Mouse (Mus musculus) myocyte (in vitro differentiated cells): ENCODE measurements at regions not wholly inside any gene's neighbourhood (a gene's known extent, or its start where the extent isn't known, plus 50 kb on each side); places are given as distances from the start of the nearest gene placed in this dataset.

Experiments used
- H3K27me3 ChIP-seq: one replicate; pipeline ENCODE4 v1.6.1; 2011; ENCODE audit not compliant: control insufficient read depth, insufficient read depth, insufficient read length
- H3K36me3 ChIP-seq: one replicate; pipeline ENCODE4 v1.6.1; 2011; ENCODE audit not compliant: control insufficient read depth, insufficient read depth
- H3K4me2 ChIP-seq: one replicate; pipeline ENCODE4 v1.6.1; 2011; ENCODE audit warnings: low read depth, control low read depth
- H3K4me3 ChIP-seq: one replicate; pipeline ENCODE4 v1.5.1; 2011; ENCODE audit warnings: mild to moderate bottlenecking, control low read depth, moderate library complexity
- H3K79me2 ChIP-seq: one replicate; pipeline ENCODE4 v1.6.1; 2011; ENCODE audit not compliant: control insufficient read depth, insufficient read depth
- H3ac ChIP-seq: one replicate; pipeline ENCODE4 v1.6.1; 2011; ENCODE audit not compliant: control insufficient read depth, insufficient read length
- CEBPB ChIP-seq: IDR thresholded peaks from 2 replicates; pipeline ENCODE4 v1.6.1; 2011; ENCODE audit warnings: mild to moderate bottlenecking, moderate library complexity; ENCODE audit not compliant: poor library complexity, insufficient read depth, severe bottlenecking
- E2F4 ChIP-seq: IDR thresholded peaks from one replicate; pipeline ENCODE4 v1.6.1; 2011; ENCODE audit warnings: mild to moderate bottlenecking, control low read depth, moderate library complexity; ENCODE audit not compliant: insufficient read depth
- MAX ChIP-seq: IDR thresholded peaks from one replicate; pipeline ENCODE4 v1.6.1; 2011; ENCODE audit warnings: low read depth, mild to moderate bottlenecking, control low read depth
- MYOD1 ChIP-seq, 3 experiments: IDR thresholded peaks; one replicate each; pipeline ENCODE4 v1.6.1; 2011; ENCODE audit warnings: control low read depth in 2 of 3, low read depth in 2 of 3, mild to moderate bottlenecking in 2 of 3, moderate library complexity in 1 of 3; ENCODE audit not compliant: insufficient read length in 2 of 3, control insufficient read depth in 1 of 3
- MYOG ChIP-seq, 3 experiments: IDR thresholded peaks; one replicate each; pipeline ENCODE4 v1.6.1; 2011; ENCODE audit warnings: control low read depth in 2 of 3, low read depth in 2 of 3, mild to moderate bottlenecking in 2 of 3; ENCODE audit not compliant: insufficient read length in 2 of 3, control insufficient read depth in 1 of 3, insufficient read depth in 1 of 3
- POLR2A ChIP-seq: IDR thresholded peaks from one replicate; pipeline ENCODE4 v1.6.1; 2011; ENCODE audit warnings: low read depth, mild to moderate bottlenecking, control low read depth, moderate library complexity; ENCODE audit not compliant: insufficient read length
- POLR2AphosphoS2 ChIP-seq: IDR thresholded peaks from one replicate; pipeline ENCODE4 v1.6.1; 2011; ENCODE audit warnings: low read depth, control low read depth; ENCODE audit not compliant: insufficient read length
- REST ChIP-seq: IDR thresholded peaks from one replicate; pipeline ENCODE4 v1.6.1; 2011; ENCODE audit warnings: mild to moderate bottlenecking, control low read depth, moderate library complexity; ENCODE audit not compliant: insufficient read depth, insufficient read length
- SRF ChIP-seq: IDR thresholded peaks from one replicate; pipeline ENCODE4 v1.6.1; 2011; ENCODE audit warnings: low read depth; ENCODE audit not compliant: control insufficient read depth, insufficient read length
- TCF12 ChIP-seq: IDR thresholded peaks from one replicate; pipeline ENCODE4 v1.6.1; 2011; ENCODE audit warnings: mild to moderate bottlenecking, control low read depth; ENCODE audit not compliant: poor library complexity, insufficient read depth, severe bottlenecking
- TCF3 ChIP-seq: IDR thresholded peaks from one replicate; pipeline ENCODE4 v1.6.1; 2011; ENCODE audit warnings: low read depth, control low read depth; ENCODE audit not compliant: insufficient read length
- USF1 ChIP-seq: IDR thresholded peaks from one replicate; pipeline ENCODE4 v1.6.1; 2011; ENCODE audit warnings: low read depth, mild to moderate bottlenecking, control low read depth, moderate library complexity

DNA sequence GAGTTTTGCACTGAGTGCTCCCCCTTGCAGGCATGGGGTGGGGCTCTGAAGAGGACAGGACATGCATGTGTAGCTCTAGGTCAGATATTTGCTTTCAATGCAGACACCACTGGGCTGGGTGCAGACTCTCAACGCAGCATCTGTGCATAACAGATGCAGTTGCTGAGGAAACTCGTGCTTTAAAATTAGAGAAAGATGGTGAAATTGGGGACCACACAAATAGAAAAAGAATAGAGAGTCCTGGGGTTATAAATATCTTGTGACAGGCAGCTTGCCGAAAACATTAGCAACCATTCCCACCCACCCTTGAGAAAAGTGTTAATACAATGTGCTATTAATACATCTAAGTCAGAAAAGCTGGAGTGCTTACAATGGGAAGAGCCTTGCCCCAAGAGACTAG is 133.3 kb upstream of the Ankrd50 start:
- H3K79me2 ChIP-seq = no peaks in the 10 kb centered on the region
- no peak overlapping the region for H3K4me3 ChIP-seq
- H3K36me3 ChIP-seq = no peaks in the 10 kb centered on the region
- H3K27me3 ChIP-seq = no peaks in the 10 kb centered on the region
- no peak overlapping the region for H3ac ChIP-seq
- H3K4me2 ChIP-seq = no peak overlapping the region
- TF ChIP-seq SRF (no peak), MYOG (IDR thresholded peaks at IDR 0.05; ENCODE audit: control insufficient read depth in 1 of 3, insufficient read depth in 1 of 3, insufficient read length in 2 of 3, low read depth in 2 of 3) (no peak), MAX (no peak), TCF12 (no peak), REST (no peak), CEBPB (no peak), MYOD1 (IDR thresholded peaks at IDR 0.05; ENCODE audit: control insufficient read depth in 1 of 3, insufficient read length in 2 of 3, low read depth in 2 of 3) (no peak), E2F4 (no peak)

- TF ChIP-seq CEBPB (no peak), REST (no peak), MYOG (IDR thresholded peaks at IDR 0.05; ENCODE audit: control insufficient read depth in 1 of 3, insufficient read depth in 1 of 3, insufficient read length in 2 of 3, low read depth in 2 of 3) (no peak), SRF (no peak), POLR2AphosphoS2 (no peak), TCF12 (no peak), MAX (no peak), USF1 (no peak), TCF3 (no peak), MYOD1 (IDR thresholded peaks at IDR 0.05; ENCODE audit: control insufficient read depth in 1 of 3, insufficient read length in 2 of 3, low read depth in 2 of 3) (no peak), E2F4 (no peak), POLR2A (no peak)
Measured at GRCm38 (mm10) chr3:38617217-38617616, 132.6 kb upstream of the Ankrd50 start.

DNA sequence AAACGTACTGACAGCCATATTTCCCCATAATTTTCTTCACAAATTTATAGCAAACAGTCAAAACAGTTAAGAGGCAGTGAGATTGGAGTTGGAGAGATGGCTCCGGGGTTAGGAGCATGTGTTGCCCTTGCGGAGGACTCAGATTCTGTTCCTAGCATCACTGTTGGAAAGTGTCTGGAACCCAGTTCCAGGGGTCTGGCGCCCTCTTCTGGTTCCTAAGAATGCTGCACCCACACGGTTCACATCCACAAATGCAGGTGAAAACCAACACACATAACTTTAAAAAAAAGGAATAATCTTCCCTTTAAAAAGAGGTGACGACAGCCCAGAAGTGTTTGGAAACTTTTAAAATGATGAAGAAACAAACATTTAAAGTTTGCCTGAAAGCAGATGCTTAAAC is 129.1 kb upstream of the Ankrd50 start:
- H3K4me2 ChIP-seq = no peak overlapping the region
- TF ChIP-seq REST (no peak), MYOD1 (IDR thresholded peaks at IDR 0.05; ENCODE audit: control insufficient read depth in 1 of 3, insufficient read length in 2 of 3, low read depth in 2 of 3) (no peak), POLR2A (no peak), MAX (no peak), TCF3 (no peak), SRF (no peak), CEBPB (no peak), E2F4 (no peak), POLR2AphosphoS2 (no peak)
- H3K4me3 ChIP-seq = no peak overlapping the region
- no peak overlapping the region for H3ac ChIP-seq
- no peaks in the 10 kb centered on the region for H3K36me3 ChIP-seq
- H3K79me2 ChIP-seq = no peaks in the 10 kb centered on the region
- no peaks in the 10 kb centered on the region for H3K27me3 ChIP-seq

More at GRCm38 (mm10) chr3:38617217-38617616, 132.6 kb upstream of the Ankrd50 start:
- Histone ChIP-seq H3K27me3 (no peaks in the 10 kb centered on the region), H3ac (no peak overlapping the region), H3K79me2 (no peaks in the 10 kb centered on the region), H3K4me2 (no peak overlapping the region), H3K4me3 (no peak overlapping the region), H3K36me3 (no peaks in the 10 kb centered on the region)

- Histone ChIP-seq H3K27me3 (no peaks in the 10 kb centered on the region), H3ac (no peak overlapping the region), H3K36me3 (no peaks in the 10 kb centered on the region), H3K4me2 (no peak overlapping the region), H3K4me3 (no peak overlapping the region), H3K79me2 (no peaks in the 10 kb centered on the region)
- TF ChIP-seq MYOG (IDR thresholded peaks at IDR 0.05; ENCODE audit: control insufficient read depth in 1 of 3, insufficient read depth in 1 of 3, insufficient read length in 2 of 3, low read depth in 2 of 3) (peak in 1 of 3 experiments; percentile 37), MYOD1 (IDR thresholded peaks at IDR 0.05; ENCODE audit: control insufficient read depth in 1 of 3, insufficient read length in 2 of 3, low read depth in 2 of 3) (peak in 2 of 3 experiments; percentile 54 to 76), POLR2A (no peak)
Measured at GRCm38 (mm10) chr3:38591531-38591930, 106.9 kb upstream of the Ankrd50 start.

- Histone ChIP-seq H3K79me2 (no peaks in the 10 kb centered on the region), H3K27me3 (no peaks in the 10 kb centered on the region), H3ac (no peak overlapping the region), H3K4me3 (no peak overlapping the region), H3K4me2 (no peak overlapping the region), H3K36me3 (no peaks in the 10 kb centered on the region)
- no peak for TF ChIP-seq USF1
- TF ChIP-seq REST = no peak
- TF ChIP-seq CEBPB = no peak
- no peak for TF ChIP-seq SRF
- no peak for TF ChIP-seq MAX
- no peak for TF ChIP-seq TCF12
- TF ChIP-seq MYOD1 (IDR thresholded peaks at IDR 0.05; ENCODE audit: control insufficient read depth in 1 of 3, insufficient read length in 2 of 3, low read depth in 2 of 3) = no peak
- TF ChIP-seq E2F4 = no peak
Measured at GRCm38 (mm10) chr3:38588966-38589365, 104.3 kb upstream of the Ankrd50 start.
